Mouse (Mus musculus) cerebellum, postnatal 14 days (tissue): ENCODE data around the gene Sytl1.

ENCODE experiments used
- DNase-seq, 2 experiments: peaks; one replicate each; pipeline ENCODE4 v3.0.0; 2021; ENCODE audit warnings: mixed read lengths in 2 of 2

The Sytl1 gene

GRCm38 (mm10) chr4:133262882-133263281 is at the start of gene Sytl1:
Gene Sytl1, minus strand, starts transcription at chr4:133263113.
- no peak for DNase-seq

- peak; percentile 95 to 96 for DNase-seq
Measured at GRCm38 (mm10) chr4:133309948-133310347, 47.0 kb upstream of the Sytl1 start.

GRCm38 (mm10) chr4:133307331-133307730 is 44.4 kb upstream of the Sytl1 start:
- peak; percentile 80 to 85 for DNase-seq

GRCm38 (mm10) chr4:133305825-133306224 is 42.9 kb upstream of the Sytl1 start:
- DNase-seq: no peak

GRCm38 (mm10) chr4:133304770-133305169 is 41.9 kb upstream of the Sytl1 start:
- peak; percentile 31 to 45 for DNase-seq

GRCm38 (mm10) chr4:133302668-133303067 is 39.8 kb upstream of the Sytl1 start:
- peak in 1 of 2 experiments; percentile 57 for DNase-seq

GRCm38 (mm10) chr4:133301802-133302201 is 38.9 kb upstream of the Sytl1 start:
- peak; percentile 94 to 95 for DNase-seq

GRCm38 (mm10) chr4:133300421-133300820 is 37.5 kb upstream of the Sytl1 start:
- peak; percentile 59 to 68 for DNase-seq

GRCm38 (mm10) chr4:133299701-133300100 is 36.8 kb upstream of the Sytl1 start:
- peak; percentile 93 to 94 for DNase-seq

GRCm38 (mm10) chr4:133298516-133299365 is 35.8 kb upstream of the Sytl1 start:
- DNase-seq: peak; percentile 91 to 95

GRCm38 (mm10) chr4:133297801-133298238 is 34.9 kb upstream of the Sytl1 start:
- DNase-seq: peak; percentile 97

GRCm38 (mm10) chr4:133297360-133297759 is 34.4 kb upstream of the Sytl1 start:
- no peak for DNase-seq

GRCm38 (mm10) chr4:133294084-133294483 is 31.2 kb upstream of the Sytl1 start:
- peak in 1 of 2 experiments; percentile 38 for DNase-seq

- peak in 1 of 2 experiments; percentile 35 for DNase-seq
Measured at GRCm38 (mm10) chr4:133292901-133293843, 30.3 kb upstream of the Sytl1 start.

- no peak for DNase-seq
Measured at GRCm38 (mm10) chr4:133292405-133292804, 29.5 kb upstream of the Sytl1 start.

- DNase-seq: no peak
Measured at GRCm38 (mm10) chr4:133291255-133291654, 28.3 kb upstream of the Sytl1 start.

GRCm38 (mm10) chr4:133286476-133287077 is 23.7 kb upstream of the Sytl1 start:
- no peak for DNase-seq

- no peak for DNase-seq
Measured at GRCm38 (mm10) chr4:133285950-133286349, 23.0 kb upstream of the Sytl1 start.

GRCm38 (mm10) chr4:133285299-133285698 is 22.4 kb upstream of the Sytl1 start:
- no peak for DNase-seq

GRCm38 (mm10) chr4:133282656-133283055 is 19.7 kb upstream of the Sytl1 start:
- no peak for DNase-seq

- peak; percentile 84 to 86 for DNase-seq
Measured at GRCm38 (mm10) chr4:133281951-133282481, 19.1 kb upstream of the Sytl1 start.

GRCm38 (mm10) chr4:133281513-133281912 is 18.6 kb upstream of the Sytl1 start:
- DNase-seq: peak in 1 of 2 experiments; percentile 24
